9 mouse cellular contexts compared by ENCODE assay signal in genomic region chr2:170055413-170055812, GRCm38 (mm10).
A peak's percentile ranks its signal among the peaks of the same experiment; 100 is the strongest.
DNase-seq lines count a peak whose midpoint lies in the region; ATAC-seq lines count a peak whose summit lies in the region.
"Had no signal": no experiment of that assay in that cellular context is flagged by ENCODE, and none has a peak within 500 bp of the region (broad histone marks: within the 10 kb centered on the region; RNA-seq: fewer than 3 reads in every experiment).

No protein-coding gene starts in this region.

- H3K27me3 ChIP-seq in hindbrain, embryonic 10.5 days (ENCODE audit: insufficient read depth, poor library complexity, severe bottlenecking), result no peaks in the 10 kb centered on the region
- no peaks in the 10 kb centered on the region for H3K27me3 ChIP-seq in hindbrain, embryonic 14.5 days (ENCODE audit: control insufficient read depth, insufficient read depth, low read length)
- no peaks in the 10 kb centered on the region for H3K27me3 ChIP-seq in lung, embryonic 15.5 days
- H3K27me3 ChIP-seq: embryonic facial prominence, embryonic 13.5 days had no signal

- H3K27ac ChIP-seq in hindbrain, embryonic 10.5 days, result no peak overlapping the region
- no peak overlapping the region for H3K27ac ChIP-seq in hindbrain, embryonic 14.5 days
- H3K27ac ChIP-seq in lung, embryonic 15.5 days, result no peak overlapping the region
- H3K27ac ChIP-seq: embryonic facial prominence, embryonic 13.5 days had no signal

- 37% methylated on average over 9 of the region's 9 CpGs for WGBS in hindbrain, embryonic 10.5 days
- WGBS in hindbrain, embryonic 14.5 days, result 34% methylated on average over 9 of the region's 9 CpGs
- 40% methylated on average over 9 of the region's 9 CpGs for WGBS in lung, embryonic 15.5 days

- H3K9ac ChIP-seq in hindbrain, embryonic 14.5 days, result no peak overlapping the region
- H3K9ac ChIP-seq in lung, embryonic 15.5 days, result no peak overlapping the region
- H3K9ac ChIP-seq: embryonic facial prominence, embryonic 13.5 days had no signal

- no peaks in the 10 kb centered on the region for H3K36me3 ChIP-seq in hindbrain, embryonic 10.5 days
- no peaks in the 10 kb centered on the region for H3K36me3 ChIP-seq in hindbrain, embryonic 14.5 days (replicated peaks; ENCODE audit: control insufficient read depth, insufficient read depth)
- no peaks in the 10 kb centered on the region for H3K36me3 ChIP-seq in lung, embryonic 15.5 days
- H3K36me3 ChIP-seq: embryonic facial prominence, embryonic 13.5 days had no signal

- DNase-seq in hindbrain, embryonic 10.5 days (ENCODE audit: low spot score), result peak; percentile 58
- no peak for DNase-seq in hindbrain, embryonic 14.5 days (ENCODE audit: low spot score)
- peak; percentile 87 for DNase-seq in ES-CJ7 (ENCODE audit: low read depth, low spot score)
- peak; percentile 71 for DNase-seq in embryo, embryonic 11 days
- DNase-seq in induced T-regulatory cell, adult 2 months (ENCODE audit: low read depth), result peak; percentile 77
- peak; percentile 16 to 43 for DNase-seq in spleen, postnatal 14 days (ENCODE audit: low spot score in 2 of 2)
- DNase-seq in MN1 (ENCODE audit: low spot score), result no peak

- H3K9me3 ChIP-seq in hindbrain, embryonic 10.5 days, result no peaks in the 10 kb centered on the region
- no peaks in the 10 kb centered on the region for H3K9me3 ChIP-seq in hindbrain, embryonic 14.5 days (ENCODE audit: control insufficient read depth, low read length)
- 0 out of 2 replicates have a peak, but pooled peaks cover 3% of the 10 kb centered on the region for H3K9me3 ChIP-seq in lung, embryonic 15.5 days

- 0 out of 2 replicates have a peak overlapping the region, but pooled peaks have one; percentile 6 for H3K4me3 ChIP-seq in hindbrain, embryonic 10.5 days
- H3K4me3 ChIP-seq in hindbrain, embryonic 14.5 days (replicated peaks; ENCODE audit: low read length), result no peak overlapping the region
- H3K4me3 ChIP-seq in lung, embryonic 15.5 days, result no peak overlapping the region
- H3K4me3 ChIP-seq: embryonic facial prominence, embryonic 13.5 days had no signal

- peaks cover 11% of the 10 kb centered on the region; the same call in 1 of the 2 replicates for H3K4me1 ChIP-seq in hindbrain, embryonic 10.5 days (replicated peaks)
- no peaks in the 10 kb centered on the region for H3K4me1 ChIP-seq in hindbrain, embryonic 14.5 days (replicated peaks; ENCODE audit: control insufficient read depth, insufficient read depth, low read length)
- H3K4me1 ChIP-seq in lung, embryonic 15.5 days, result peaks cover 10% of the 10 kb centered on the region; the same call in 1 of the 2 replicates
- H3K4me1 ChIP-seq: embryonic facial prominence, embryonic 13.5 days had no signal

- no peak overlapping the region for H3K4me2 ChIP-seq in hindbrain, embryonic 14.5 days (replicated peaks)
- peak overlapping the region; percentile 26; the same call in 1 of the 2 replicates for H3K4me2 ChIP-seq in lung, embryonic 15.5 days
- H3K4me2 ChIP-seq: embryonic facial prominence, embryonic 13.5 days had no signal

- no peak for ATAC-seq in hindbrain, embryonic 14.5 days (ENCODE audit: low FRiP score)
- ATAC-seq in lung, embryonic 15.5 days (ENCODE audit: borderline replicate concordance, extremely low read depth, low FRiP score, low TSS enrichment), result no peak

Comparison
In these comparisons a context has a peak if more than half of its experiments do, and no peak if none do; other contexts are left out.
1. DNase-seq: peak in hindbrain, embryonic 10.5 days (single experiment), ES-CJ7 (single experiment), embryo, embryonic 11 days (single experiment), induced T-regulatory cell, adult 2 months (single experiment) and spleen, postnatal 14 days (2 of 2); none in hindbrain, embryonic 14.5 days (single experiment) and MN1 (single experiment).